Mouse (Mus musculus) Patski (cell line): ENCODE data around the gene Acot11. TPM values are rescaled to one million over a fixed set of nuclear protein-coding genes. Genes with fewer than 3 reads are reported as not detected.

Source experiments
- ATAC-seq: fragments of 100-300 bp; one replicate; pipeline ENCODE4 v1.8.0; 2021
- CTCF ChIA-PET: fragments of 350-600 bp; sonication (Branson Sonifier 250); formaldehyde crosslinking; loops from one replicate; lab custom pipeline; 2022; ENCODE audit warnings: inconsistent platforms; lab: Charles Lee
- POLR2A ChIA-PET: fragments of 350-600 bp; sonication (Branson Sonifier 250); formaldehyde crosslinking; loops from one replicate; lab custom pipeline; 2022; ENCODE audit warnings: antibody characterized with exemption, inconsistent platforms; lab: Charles Lee
- DNase-seq: peaks from one replicate; pipeline ENCODE4 v3.0.0-alpha.2; 2011; ENCODE audit warnings: low read depth, low spot score
- H3K27me3 ChIP-seq: fragments of 371-371 bp; one replicate; pipeline ENCODE4 v1.5.1; 2021
- CTCF ChIP-seq: fragments of 100-300 bp; IDR thresholded peaks from one replicate; pipeline ENCODE4 v1.5.1; 2021
- in situ Hi-C: fragments of 300-500 bp; cut with MboI; formaldehyde crosslinking; loops from 3 replicates; pipeline ENCODE4 v1.11.1; 2018; ENCODE audit warnings: low pct_unique_long_range_greater_than_20kb, mixed read lengths
- polyA plus RNA-seq: library from polyadenylated mRNA; unstranded; gene quantifications from one replicate; pipeline ENCODE4 v1.2.3, GENCODE M21; 2021

Gene Acot11
- polyA plus RNA-seq, 1 experiment from 2014 or later = 0.23 TPM

GRCm38 (mm10) chr4:106838548-106839253 is 33.9 kb upstream of the Acot11 start:
- no peaks in the 10 kb centered on the region for H3K27me3 ChIP-seq
- CTCF ChIA-PET = interaction anchor here (0.6 to 2.1 kb wide), 14 partner anchors 10 to 325 kb away, joined by 3 to 20 read pairs (median 4); partner anchors contain the start of gene Ssbp3

DNA sequence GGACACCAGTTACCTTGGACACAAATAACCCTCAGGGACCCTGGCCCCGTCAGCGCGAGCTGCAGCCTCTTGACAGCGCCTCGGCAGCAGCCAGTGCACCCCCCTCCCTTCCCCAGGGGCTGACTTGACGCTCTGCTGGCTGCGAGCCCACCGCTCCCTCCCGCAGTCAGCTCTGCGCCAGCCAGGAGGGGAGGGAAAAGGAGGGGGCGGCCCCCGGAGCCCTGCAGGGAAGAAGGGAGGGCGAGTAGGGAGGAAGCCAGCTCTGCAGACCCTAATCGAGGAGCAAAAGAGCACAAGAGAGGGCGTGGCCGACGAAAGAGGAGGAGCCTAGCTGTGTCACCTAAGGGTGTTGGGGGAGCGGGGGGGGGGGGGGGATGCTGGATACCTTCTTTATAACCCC is 33.2 kb upstream of the Acot11 start:
- no peak for TF ChIP-seq CTCF
- H3K27me3 ChIP-seq = no peaks in the 10 kb centered on the region
- ATAC-seq (no peak), DNase-seq (no peak)
- ChIA-PET POLR2A (no interaction called here), CTCF (interaction anchor here (0.7 to 2.1 kb wide), 9 partner anchors 9 to 326 kb away, joined by 3 to 20 read pairs (median 4); partner anchors contain the start of gene Ssbp3)
- in situ Hi-C loops = loop anchor here (5.0 kb wide), 1 partner anchor 329 kb away; no protein-coding TSS in a partner anchor

More at GRCm38 (mm10) chr4:106838548-106839253, 33.9 kb upstream of the Acot11 start:
- peak; percentile 83 for ATAC-seq
- in situ Hi-C loops = loop anchor here (5.0 kb wide), 1 partner anchor 329 kb away; no protein-coding TSS in a partner anchor
- no peak for DNase-seq
- POLR2A ChIA-PET = interaction anchor here (0.6 to 1.5 kb wide), 2 partner anchors 72 to 150 kb away, joined by 3 to 9 read pairs; partner anchors contain the start of gene Ssbp3
- TF ChIP-seq CTCF = no peak

GRCm38 (mm10) chr4:106837425-106837824 is 32.6 kb upstream of the Acot11 start:
- H3K27me3 ChIP-seq = no peaks in the 10 kb centered on the region
- ChIA-PET POLR2A (no interaction called here), CTCF (interaction anchor here (2.1 kb wide), 1 partner anchor 327 kb away, joined by 20 read pairs; no protein-coding TSS in a partner anchor)
- ATAC-seq (no peak), DNase-seq (no peak)
- in situ Hi-C loops = loop anchor here (5.0 kb wide), 1 partner anchor 330 kb away; no protein-coding TSS in a partner anchor
- TF ChIP-seq CTCF = no peak

DNA sequence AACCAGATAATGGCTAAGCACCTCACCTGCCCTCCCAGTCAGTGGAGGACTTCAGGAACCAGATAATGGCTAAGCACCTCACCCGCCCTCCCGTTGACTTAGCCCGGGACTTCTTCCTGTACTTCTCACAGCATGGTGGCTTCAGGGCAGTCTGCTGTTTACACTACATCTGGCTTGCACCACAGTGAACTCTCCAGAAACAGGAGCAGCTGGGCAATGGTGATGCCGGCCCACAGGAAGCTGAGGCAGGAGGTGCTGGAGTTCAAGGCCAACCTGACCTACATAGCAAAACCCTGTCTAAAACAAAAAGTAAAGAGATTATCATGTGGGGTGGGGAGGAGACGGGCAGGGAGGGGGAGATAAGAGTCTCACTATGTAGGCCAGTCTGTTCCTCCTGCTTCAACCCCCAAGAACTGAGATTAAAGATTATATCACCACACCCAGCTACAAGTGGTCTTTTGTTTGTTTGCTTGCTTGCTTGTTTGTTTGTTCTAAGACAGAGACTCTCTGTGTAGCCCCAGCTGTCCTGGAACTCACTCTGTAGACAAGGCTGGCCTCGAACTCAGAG is 25.8 kb upstream of the Acot11 start:
- POLR2A ChIA-PET = no interaction called here

DNA sequence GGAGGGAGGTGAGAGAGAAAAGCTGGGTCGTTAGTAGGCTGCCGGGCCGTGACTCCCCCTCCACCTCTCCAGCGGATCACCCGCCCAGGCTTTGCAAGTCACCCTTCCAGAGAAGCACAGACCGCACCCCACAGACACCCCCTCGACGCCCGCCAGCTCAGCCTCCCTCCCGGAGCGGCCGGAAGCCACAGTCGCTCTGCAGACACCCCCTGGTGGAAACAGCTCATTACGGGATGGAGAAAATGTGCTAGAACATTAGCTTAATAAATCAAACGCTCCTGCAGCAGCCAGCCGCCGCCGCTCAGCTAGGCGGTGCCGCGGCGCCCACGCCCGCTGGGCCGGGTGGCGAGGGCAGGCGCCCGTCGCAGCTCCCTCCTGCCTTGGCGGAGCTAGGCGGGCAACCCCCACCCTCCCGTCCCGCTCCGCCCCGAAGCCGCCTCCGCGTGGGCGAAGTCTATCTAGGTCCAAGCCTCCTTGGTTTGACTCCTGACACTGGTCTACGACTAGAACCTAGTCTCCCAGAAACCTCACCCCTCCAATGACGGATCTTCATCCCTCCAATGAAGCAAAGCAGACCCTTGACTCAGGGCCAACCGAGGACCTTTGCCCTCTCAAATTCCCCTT is 23.1 kb upstream of the Acot11 start:
- in situ Hi-C loops = no loop called here
- peak; percentile 91 for ATAC-seq
- ChIA-PET CTCF (interaction anchor here (1.0 to 1.5 kb wide), 3 partner anchors 11 to 79 kb away, joined by 4 read pairs; no protein-coding TSS in a partner anchor), POLR2A (interaction anchor here (0.5 to 1.1 kb wide), 2 partner anchors 9 to 252 kb away, joined by 3 read pairs; no protein-coding TSS in a partner anchor)
- TF ChIP-seq CTCF = peak; percentile 74
- peak; percentile 82 for DNase-seq
- no peaks in the 10 kb centered on the region for H3K27me3 ChIP-seq

More for the DNA sequence above, 25.8 kb upstream of the Acot11 start:
- no peak for TF ChIP-seq CTCF
- in situ Hi-C loops = no loop called here
- H3K27me3 ChIP-seq = no peaks in the 10 kb centered on the region
- DNase-seq (no peak), ATAC-seq (no peak)
- CTCF ChIA-PET = no interaction called here

GRCm38 (mm10) chr4:106825229-106825628 is 20.4 kb upstream of the Acot11 start:
- H3K27me3 ChIP-seq = no peaks in the 10 kb centered on the region
- ChIA-PET POLR2A (no interaction called here), CTCF (interaction anchor here (1.1 kb wide), 1 partner anchor 339 kb away, joined by 3 read pairs; no protein-coding TSS in a partner anchor)
- DNase-seq (no peak), ATAC-seq (no peak)
- in situ Hi-C loops = no loop called here
- TF ChIP-seq CTCF = no peak

GRCm38 (mm10) chr4:106819404-106819803 is 14.6 kb upstream of the Acot11 start:
- ChIA-PET POLR2A (no interaction called here), CTCF (no interaction called here)
- no peaks in the 10 kb centered on the region for H3K27me3 ChIP-seq
- no peak for TF ChIP-seq CTCF
- ATAC-seq (no peak), DNase-seq (no peak)
- in situ Hi-C loops = no loop called here

GRCm38 (mm10) chr4:106818332-106818731 is 13.5 kb upstream of the Acot11 start:
- H3K27me3 ChIP-seq = no peaks in the 10 kb centered on the region
- TF ChIP-seq CTCF = no peak
- DNase-seq (no peak), ATAC-seq (no peak)
- CTCF ChIA-PET = no interaction called here
- POLR2A ChIA-PET = no interaction called here
- in situ Hi-C loops = no loop called here

- CTCF ChIA-PET = no interaction called here
- in situ Hi-C loops = no loop called here
- H3K27me3 ChIP-seq = no peaks in the 10 kb centered on the region
- no peak for TF ChIP-seq CTCF
- DNase-seq = no peak
- no peak for ATAC-seq
- POLR2A ChIA-PET = no interaction called here
These were observed 12.2 kb upstream of the Acot11 start for GRCm38 (mm10) chr4:106817017-106817416.
